Mouse (Mus musculus) right cerebral cortex, postnatal 14 days (tissue): ENCODE results near the gene Dennd1a.

Source experiments
- DNase-seq: peaks from one replicate; pipeline ENCODE4 v3.0.0; 2022

Gene Dennd1a

GRCm38 (mm10) chr2:37766027-37766761 is 521.0 kb downstream of the Dennd1a start:
- no peak for DNase-seq

DNA sequence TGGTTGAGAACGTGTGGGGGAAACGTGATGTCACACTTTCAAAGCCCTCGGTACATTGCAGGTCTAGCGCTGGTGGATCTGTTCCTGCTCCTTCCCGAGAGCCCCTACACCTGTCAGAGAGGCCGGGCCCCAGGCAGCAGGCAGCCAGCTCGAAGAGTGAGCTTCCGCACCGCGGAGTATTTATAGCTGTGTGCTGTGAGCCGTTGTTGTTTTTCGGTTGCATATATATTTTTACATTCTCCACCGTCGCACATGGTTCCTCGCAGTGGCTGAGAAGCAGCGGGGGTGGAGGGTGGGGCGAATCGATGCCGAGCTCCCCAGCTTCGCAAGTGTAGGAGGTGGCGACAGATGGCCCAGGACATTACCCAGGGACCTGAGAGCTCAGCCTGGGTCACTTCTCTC is 522.1 kb downstream of the Dennd1a start:
- peak; percentile 46 for DNase-seq

- DNase-seq, result no peak
These were observed 522.7 kb downstream of the Dennd1a start for GRCm38 (mm10) chr2:37764514-37764913.

DNA sequence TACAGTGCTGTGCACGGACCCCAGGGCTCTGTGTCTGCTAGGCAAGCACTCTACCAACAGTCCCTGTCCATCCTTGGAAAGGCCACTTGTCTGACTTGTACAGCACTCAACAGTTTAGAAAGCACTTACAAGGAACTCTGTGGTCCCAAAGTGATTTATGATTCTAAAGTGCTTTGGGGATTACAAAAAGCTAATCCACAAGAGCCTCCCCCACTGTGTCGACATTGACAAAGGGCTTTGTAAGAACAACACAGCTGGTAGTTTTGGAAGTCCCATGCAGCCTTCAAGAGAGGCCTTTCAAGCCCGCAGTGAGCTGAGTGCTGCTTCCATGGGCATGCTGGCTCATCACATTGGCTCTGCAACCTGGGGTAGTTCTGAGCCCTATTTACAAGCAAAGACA is 523.6 kb downstream of the Dennd1a start:
- no peak for DNase-seq

- DNase-seq, result no peak
These were observed 526.6 kb downstream of the Dennd1a start for GRCm38 (mm10) chr2:37760633-37761032.

- no peak for DNase-seq
These were observed 528.7 kb downstream of the Dennd1a start for GRCm38 (mm10) chr2:37758343-37759015.

GRCm38 (mm10) chr2:37757784-37758183 is 529.4 kb downstream of the Dennd1a start:
- DNase-seq, result no peak

- DNase-seq, result no peak
These were observed 530.2 kb downstream of the Dennd1a start for GRCm38 (mm10) chr2:37757016-37757415.

DNA sequence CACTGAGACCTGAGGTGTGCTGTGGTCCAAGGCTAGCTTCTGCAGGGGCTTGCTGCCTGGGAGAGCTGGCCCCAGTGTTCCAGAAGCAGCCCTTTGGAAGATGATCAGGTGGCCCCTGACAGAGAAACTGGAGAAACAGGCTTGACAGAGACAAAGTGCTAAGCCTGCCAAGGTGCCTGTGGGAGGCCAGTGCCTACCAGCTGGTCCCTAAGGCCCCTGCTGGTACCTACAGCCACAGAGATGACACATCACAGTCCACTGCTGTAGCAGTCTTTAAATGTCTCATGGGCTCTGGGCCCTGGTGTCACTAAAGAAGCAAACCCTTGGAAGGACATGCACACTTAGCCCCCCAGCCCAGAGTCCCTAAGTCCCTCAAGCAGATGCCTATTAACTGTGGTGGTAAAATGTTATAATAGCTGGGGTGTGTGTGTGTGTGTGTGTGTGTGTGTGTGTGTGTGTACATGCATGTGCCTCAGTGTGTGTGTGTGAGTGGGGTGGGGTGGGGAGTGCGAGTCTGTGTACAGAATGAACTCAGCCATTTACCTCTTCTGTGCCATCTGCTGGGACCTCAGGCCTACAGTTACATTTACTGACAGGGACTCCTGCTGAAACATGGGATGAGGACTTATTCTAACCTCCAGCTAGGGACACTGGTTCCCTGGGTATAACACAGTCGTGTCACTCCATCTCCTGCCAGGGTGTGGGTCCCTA is 530.8 kb downstream of the Dennd1a start:
- no peak for DNase-seq

DNA sequence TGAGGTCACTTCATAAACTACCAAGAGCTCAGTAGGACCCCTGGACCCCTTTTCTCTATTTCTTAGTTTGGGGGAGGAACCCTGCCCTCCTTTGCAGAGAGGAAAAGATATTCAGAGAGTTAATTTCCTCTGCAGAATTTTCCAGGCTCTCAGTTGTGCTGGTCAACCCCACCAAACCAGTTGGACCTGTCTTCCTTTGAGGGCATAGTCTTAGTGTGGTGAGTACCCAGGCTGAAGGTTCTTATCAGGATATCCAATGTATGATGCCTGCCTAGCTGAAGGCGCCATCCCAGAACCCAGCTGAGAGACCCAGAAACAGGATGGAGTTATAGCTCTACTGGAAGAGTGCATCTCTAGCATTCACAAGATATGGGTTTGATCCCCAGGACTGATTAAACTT is 536.1 kb downstream of the Dennd1a start:
- DNase-seq, result no peak

DNA sequence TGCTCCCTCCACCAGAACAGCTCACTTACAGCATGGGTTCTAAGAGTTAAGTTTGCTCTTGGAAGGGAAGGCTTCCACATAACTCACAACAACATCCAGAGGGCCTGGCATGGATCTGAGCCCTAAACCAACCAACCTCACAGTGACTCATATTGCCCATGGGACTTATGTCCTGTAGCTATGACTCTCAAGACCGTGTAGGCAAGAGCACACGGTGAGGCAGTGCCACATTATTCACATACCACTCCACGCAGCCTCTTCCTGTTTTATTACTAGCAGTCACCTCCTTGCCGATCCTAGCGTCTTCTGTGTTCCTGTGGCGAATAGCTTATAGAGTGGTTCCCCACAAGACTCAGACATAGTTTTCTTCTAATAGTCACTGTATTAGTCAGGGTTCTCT is 537.9 kb downstream of the Dennd1a start:
- DNase-seq, result no peak
